Comparison of ENCODE assay signal across 20 mouse cellular contexts in genomic region chr5:91822844-91823576, GRCm38 (mm10).
A peak's percentile ranks its signal among the peaks of the same experiment; 100 is the strongest.
DNase-seq lines count a peak whose midpoint lies in the region; ATAC-seq and TF ChIP-seq lines count a peak whose summit lies in the region.
"Had no signal": no experiment of that assay in that cellular context is flagged by ENCODE, and none has a peak within 500 bp of the region (broad histone marks: within the 10 kb centered on the region; RNA-seq: fewer than 3 reads in every experiment).

No protein-coding gene starts in this region.

- H3K36me3 ChIP-seq in kidney, embryonic 14.5 days (ENCODE audit: control insufficient read depth, insufficient read depth, low read length): no peaks in the 10 kb centered on the region
- H3K36me3 ChIP-seq in kidney, adult 2 months (ENCODE audit: control insufficient read depth, insufficient read depth, low read length): no peaks in the 10 kb centered on the region
- no peaks in the 10 kb centered on the region for H3K36me3 ChIP-seq in midbrain, embryonic 11.5 days (ENCODE audit: control insufficient read depth, insufficient read depth, low read length)
- H3K36me3 ChIP-seq in midbrain, embryonic 16.5 days (ENCODE audit: control insufficient read depth, insufficient read depth, low read length): no peaks in the 10 kb centered on the region
- no peaks in the 10 kb centered on the region for H3K36me3 ChIP-seq in neural tube, embryonic 13.5 days
- H3K36me3 ChIP-seq: embryonic facial prominence, embryonic 12.5 days; forebrain, embryonic 12.5 days; heart, embryonic 12.5 days; hindbrain, embryonic 12.5 days had no signal

- no peaks in the 10 kb centered on the region for H3K4me1 ChIP-seq in kidney, embryonic 14.5 days (ENCODE audit: control insufficient read depth, insufficient read depth, low read length)
- H3K4me1 ChIP-seq in kidney, adult 2 months (ENCODE audit: control insufficient read depth, insufficient read depth, low read length): no peaks in the 10 kb centered on the region
- peaks cover 6% of the 10 kb centered on the region for H3K4me1 ChIP-seq in midbrain, embryonic 11.5 days (ENCODE audit: control insufficient read depth, insufficient read depth, low read length)
- peaks cover 2% of the 10 kb centered on the region; the same call in 1 of the 2 replicates for H3K4me1 ChIP-seq in midbrain, embryonic 16.5 days (ENCODE audit: control insufficient read depth, insufficient read depth, low read length)
- H3K4me1 ChIP-seq in neural tube, embryonic 13.5 days (replicated peaks): peaks cover 7% of the 10 kb centered on the region
- H3K4me1 ChIP-seq: embryonic facial prominence, embryonic 12.5 days; heart, embryonic 12.5 days; hindbrain, embryonic 12.5 days had no signal

- no peaks in the 10 kb centered on the region for H3K27me3 ChIP-seq in kidney, embryonic 14.5 days (ENCODE audit: control insufficient read depth, insufficient read depth, low read length)
- H3K27me3 ChIP-seq in kidney, adult 2 months (replicated peaks; ENCODE audit: control insufficient read depth, insufficient read depth, low read length): no peaks in the 10 kb centered on the region
- H3K27me3 ChIP-seq in midbrain, embryonic 11.5 days (ENCODE audit: control insufficient read depth, insufficient read depth, low read length): no peaks in the 10 kb centered on the region
- no peaks in the 10 kb centered on the region for H3K27me3 ChIP-seq in midbrain, embryonic 16.5 days (ENCODE audit: control insufficient read depth, insufficient read depth, low read depth, low read length)
- H3K27me3 ChIP-seq in neural tube, embryonic 13.5 days: no peaks in the 10 kb centered on the region
- H3K27me3 ChIP-seq: CH12.LX; embryonic facial prominence, embryonic 12.5 days; forebrain, embryonic 12.5 days; heart, embryonic 12.5 days; hindbrain, embryonic 12.5 days; Patski had no signal

- ATAC-seq in kidney, embryonic 14.5 days (ENCODE audit: low FRiP score, low TSS enrichment): peak; percentile 78; the same call in 1 of the 2 replicates
- no peak for ATAC-seq in midbrain, embryonic 11.5 days (ENCODE audit: low FRiP score)
- no peak for ATAC-seq in midbrain, embryonic 16.5 days
- ATAC-seq in neural tube, embryonic 13.5 days (ENCODE audit: low read depth): peak; percentile 70; the same call in 1 of the 2 replicates
- ATAC-seq: activated CD4-positive, CD25-positive, alpha-beta regulatory T cell, adult 4 months; forebrain, embryonic 16.5 days; Patski had no signal

- WGBS in kidney, embryonic 14.5 days: 10% methylated on average over 9 of the region's 9 CpGs
- 20% methylated on average over 9 of the region's 9 CpGs for WGBS in kidney, adult 2 months
- 79% methylated on average over 9 of the region's 9 CpGs for WGBS in midbrain, embryonic 11.5 days
- 76% methylated on average over 9 of the region's 9 CpGs for WGBS in midbrain, embryonic 16.5 days
- WGBS in neural tube, embryonic 13.5 days: 49% methylated on average over 9 of the region's 9 CpGs

- H3K27ac ChIP-seq in kidney, embryonic 14.5 days (ENCODE audit: low read depth, low read length): no peak overlapping the region
- no peak overlapping the region for H3K27ac ChIP-seq in kidney, adult 2 months (ENCODE audit: insufficient read depth, low read depth, low read length)
- H3K27ac ChIP-seq in midbrain, embryonic 11.5 days (ENCODE audit: low read depth, low read length): no peak overlapping the region
- H3K27ac ChIP-seq in midbrain, embryonic 16.5 days (ENCODE audit: low read length): no peak overlapping the region
- H3K27ac ChIP-seq in neural tube, embryonic 13.5 days (replicated peaks): 0 out of 2 replicates have a peak overlapping the region, but pooled peaks have one; percentile 33
- H3K27ac ChIP-seq: embryonic facial prominence, embryonic 12.5 days; forebrain, embryonic 12.5 days; hindbrain, embryonic 12.5 days had no signal

- no peak for DNase-seq in kidney, adult 2 months
- DNase-seq in midbrain, embryonic 11.5 days (ENCODE audit: low spot score, missing footprints): peak; percentile 41
- DNase-seq in frontal cortex, postnatal 25 days (ENCODE audit: low spot score in 2 of 2): no peak
- DNase-seq: adrenal gland, postnatal 14 days; cerebellum, adult 11-12 months; cerebellum, adult 9-10 months; cerebellum, postnatal 25 days; gastrocnemius, postnatal 14 days; heart, postnatal 36 days had no signal

- no peak for TF ChIP-seq CTCF in kidney, adult 2 months (conservative IDR thresholded peaks at IDR 0.05; ENCODE audit: insufficient read depth, insufficient read length, low read depth, low read length)

- H3K4me3 ChIP-seq in kidney, embryonic 14.5 days (ENCODE audit: low read length): no peak overlapping the region
- H3K4me3 ChIP-seq in kidney, adult 2 months (ENCODE audit: insufficient read depth, low read depth, low read length): no peak overlapping the region
- no peak overlapping the region for H3K4me3 ChIP-seq in midbrain, embryonic 11.5 days (ENCODE audit: low read depth, low read length)
- H3K4me3 ChIP-seq in midbrain, embryonic 16.5 days (ENCODE audit: low read depth, low read length): no peak overlapping the region
- H3K4me3 ChIP-seq in neural tube, embryonic 13.5 days: no peak overlapping the region
- H3K4me3 ChIP-seq: embryonic facial prominence, embryonic 12.5 days; forebrain, embryonic 12.5 days; heart, embryonic 12.5 days; hindbrain, embryonic 12.5 days had no signal

- no peak overlapping the region for H3K4me2 ChIP-seq in kidney, embryonic 14.5 days (replicated peaks; ENCODE audit: low read depth, low read length)
- no peak overlapping the region for H3K4me2 ChIP-seq in midbrain, embryonic 11.5 days
- no peak overlapping the region for H3K4me2 ChIP-seq in midbrain, embryonic 16.5 days (ENCODE audit: low read length)
- no peak overlapping the region for H3K4me2 ChIP-seq in neural tube, embryonic 13.5 days
- H3K4me2 ChIP-seq: embryonic facial prominence, embryonic 12.5 days; forebrain, embryonic 12.5 days; heart, embryonic 12.5 days; hindbrain, embryonic 12.5 days had no signal

- H3K9me3 ChIP-seq in kidney, embryonic 14.5 days (ENCODE audit: control insufficient read depth, low read length): no peaks in the 10 kb centered on the region
- no peaks in the 10 kb centered on the region for H3K9me3 ChIP-seq in midbrain, embryonic 11.5 days (ENCODE audit: control insufficient read depth, low read length)
- no peaks in the 10 kb centered on the region for H3K9me3 ChIP-seq in midbrain, embryonic 16.5 days (replicated peaks; ENCODE audit: control insufficient read depth, low read length, poor library complexity, severe bottlenecking)
- no peaks in the 10 kb centered on the region for H3K9me3 ChIP-seq in neural tube, embryonic 13.5 days
- H3K9me3 ChIP-seq: embryonic facial prominence, embryonic 12.5 days; forebrain, embryonic 12.5 days; hindbrain, embryonic 12.5 days had no signal

- TF ChIP-seq POLR2A in kidney, adult 2 months (IDR thresholded peaks at IDR 0.05; ENCODE audit: low read depth, low read length): no peak

- no peak overlapping the region for H3K9ac ChIP-seq in kidney, embryonic 14.5 days (ENCODE audit: low read depth, low read length)
- H3K9ac ChIP-seq in midbrain, embryonic 11.5 days (ENCODE audit: low read length): no peak overlapping the region
- H3K9ac ChIP-seq in midbrain, embryonic 16.5 days (ENCODE audit: low read depth, low read length): no peak overlapping the region
- no peak overlapping the region for H3K9ac ChIP-seq in neural tube, embryonic 13.5 days
- H3K9ac ChIP-seq: embryonic facial prominence, embryonic 12.5 days; forebrain, embryonic 12.5 days; heart, embryonic 12.5 days; hindbrain, embryonic 12.5 days had no signal

Comparison
In these comparisons a context has a peak if more than half of its experiments do, and no peak if none do; other contexts are left out.
1. ATAC-seq: peak in kidney, embryonic 14.5 days (single experiment) and neural tube, embryonic 13.5 days (single experiment); none in midbrain, embryonic 11.5 days (single experiment) and midbrain, embryonic 16.5 days (single experiment).